Mouse (Mus musculus) left cerebral cortex, adult 11 months (tissue): ENCODE results near the gene Prss38.

ENCODE experiments used
- DNase-seq: peaks from one replicate; pipeline ENCODE4 v3.0.0; 2022; ENCODE audit warnings: low spot score

The Prss38 gene

GRCm38 (mm10) chr11:59322988-59323387, 52.5 kb downstream of the Prss38 start:
- no peak for DNase-seq
